Mouse (Mus musculus): ENCODE data around the gene Gigyf1. TPM values are rescaled to one million over a fixed set of nuclear protein-coding genes. Genes with fewer than 3 reads are reported as not detected.

Gigyf1 gene
- polyA plus RNA-seq, 1 experiment from 2014 or later = 11.9 TPM

DNA sequence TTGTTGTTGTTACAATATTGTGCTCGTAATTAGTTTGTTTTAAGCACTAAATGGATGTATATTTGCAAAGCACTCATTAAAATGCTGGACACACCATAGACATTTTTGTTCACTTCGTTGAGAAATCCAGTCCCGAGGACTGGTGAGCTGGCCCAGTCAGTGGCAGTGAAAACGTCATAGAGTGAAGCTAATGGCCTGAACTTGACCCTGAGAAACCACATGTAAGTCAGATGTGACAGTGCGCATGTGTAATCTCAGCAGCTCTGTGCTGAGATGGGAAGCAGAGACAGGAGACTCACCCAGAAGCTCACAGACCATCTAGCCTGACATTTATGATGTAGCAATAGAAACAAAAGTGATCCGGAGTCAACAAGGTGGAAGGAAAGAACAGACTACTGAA is 26.6 kb downstream of the Gigyf1 start:
- Histone ChIP-seq H3K4me1 (ENCODE audit: insufficient read depth, low read length) (no peaks in the 10 kb centered on the region), H3K9ac (replicated peaks; ENCODE audit: low read length) (no peak overlapping the region), H3K27ac (ENCODE audit: low read length) (no peak overlapping the region), H3K9me3 (ENCODE audit: low read length) (no peaks in the 10 kb centered on the region), H3K4me3 (ENCODE audit: low read length) (no peak overlapping the region), H3K36me3 (ENCODE audit: insufficient read depth, low read length) (no peaks in the 10 kb centered on the region), H3K27me3 (ENCODE audit: insufficient read depth, low read length) (no peaks in the 10 kb centered on the region), H3K4me2 (replicated peaks; ENCODE audit: low read depth, low read length) (no peak overlapping the region)
- ATAC-seq (ENCODE audit: low FRiP score, low TSS enrichment) = no peak
- WGBS = 55% methylated on average over 6 of the region's 6 CpGs

GRCm38 (mm10) chr5:137545596-137545995 is 27.2 kb downstream of the Gigyf1 start:
- Histone ChIP-seq H3K9ac (replicated peaks; ENCODE audit: low read length) (no peak overlapping the region), H3K4me2 (replicated peaks; ENCODE audit: low read depth, low read length) (no peak overlapping the region), H3K4me3 (ENCODE audit: low read length) (no peak overlapping the region), H3K36me3 (ENCODE audit: insufficient read depth, low read length) (no peaks in the 10 kb centered on the region), H3K4me1 (ENCODE audit: insufficient read depth, low read length) (no peaks in the 10 kb centered on the region), H3K9me3 (ENCODE audit: low read length) (no peaks in the 10 kb centered on the region), H3K27me3 (ENCODE audit: insufficient read depth, low read length) (no peaks in the 10 kb centered on the region), H3K27ac (ENCODE audit: low read length) (no peak overlapping the region)
- no peak for ATAC-seq (ENCODE audit: low FRiP score, low TSS enrichment)
- 75% methylated on average over 4 of the region's 4 CpGs for WGBS

DNA sequence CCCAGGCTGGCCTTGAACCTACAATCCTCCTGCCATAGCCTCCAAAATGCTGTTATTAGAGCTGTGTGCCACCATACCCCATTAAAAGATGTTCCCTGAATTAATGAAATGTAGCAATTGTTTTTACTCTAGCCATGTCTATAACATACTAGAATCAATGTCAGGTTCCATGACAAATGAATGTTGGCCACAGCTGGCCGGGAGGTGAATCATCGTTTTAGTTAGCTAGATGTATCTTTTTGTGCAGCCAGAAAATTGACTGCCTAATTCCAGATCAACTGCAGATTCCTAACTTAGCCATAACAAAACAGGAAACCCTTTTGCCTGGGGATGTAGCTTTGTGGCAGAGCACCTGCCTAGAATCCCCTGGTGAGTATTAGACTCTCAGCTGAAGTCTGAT is 31.5 kb downstream of the Gigyf1 start:
- peaks cover 4% of the 10 kb centered on the region; the same call in 1 of the 2 replicates for H3K4me1 ChIP-seq (ENCODE audit: insufficient read depth, low read length)
- H3K36me3 ChIP-seq (ENCODE audit: insufficient read depth, low read length) = no peaks in the 10 kb centered on the region
- no peak overlapping the region for H3K4me2 ChIP-seq (replicated peaks; ENCODE audit: low read depth, low read length)
- H3K9me3 ChIP-seq (ENCODE audit: low read length) = no peaks in the 10 kb centered on the region
- 78% methylated on average over 2 of the region's 2 CpGs for WGBS
- H3K9ac ChIP-seq (replicated peaks; ENCODE audit: low read length) = no peak overlapping the region
- no peak for ATAC-seq (ENCODE audit: low FRiP score, low TSS enrichment)
- no peak overlapping the region for H3K27ac ChIP-seq (ENCODE audit: low read length)
- peaks cover 9% of the 10 kb centered on the region for H3K27me3 ChIP-seq (ENCODE audit: insufficient read depth, low read length)
- H3K4me3 ChIP-seq (ENCODE audit: low read length) = no peak overlapping the region

GRCm38 (mm10) chr5:137551119-137551518 is 32.8 kb downstream of the Gigyf1 start:
- H3K9me3 ChIP-seq (ENCODE audit: low read length) = no peaks in the 10 kb centered on the region
- peaks cover 4% of the 10 kb centered on the region; the same call in 1 of the 2 replicates for H3K4me1 ChIP-seq (ENCODE audit: insufficient read depth, low read length)
- no peak overlapping the region for H3K27ac ChIP-seq (ENCODE audit: low read length)
- H3K4me3 ChIP-seq (ENCODE audit: low read length) = no peak overlapping the region
- ATAC-seq (ENCODE audit: low FRiP score, low TSS enrichment) = no peak
- peaks cover 9% of the 10 kb centered on the region for H3K27me3 ChIP-seq (ENCODE audit: insufficient read depth, low read length)
- H3K4me2 ChIP-seq (replicated peaks; ENCODE audit: low read depth, low read length) = no peak overlapping the region
- H3K9ac ChIP-seq (replicated peaks; ENCODE audit: low read length) = no peak overlapping the region
- WGBS = 74% methylated on average over 5 of the region's 5 CpGs
- no peaks in the 10 kb centered on the region for H3K36me3 ChIP-seq (ENCODE audit: insufficient read depth, low read length)

DNA sequence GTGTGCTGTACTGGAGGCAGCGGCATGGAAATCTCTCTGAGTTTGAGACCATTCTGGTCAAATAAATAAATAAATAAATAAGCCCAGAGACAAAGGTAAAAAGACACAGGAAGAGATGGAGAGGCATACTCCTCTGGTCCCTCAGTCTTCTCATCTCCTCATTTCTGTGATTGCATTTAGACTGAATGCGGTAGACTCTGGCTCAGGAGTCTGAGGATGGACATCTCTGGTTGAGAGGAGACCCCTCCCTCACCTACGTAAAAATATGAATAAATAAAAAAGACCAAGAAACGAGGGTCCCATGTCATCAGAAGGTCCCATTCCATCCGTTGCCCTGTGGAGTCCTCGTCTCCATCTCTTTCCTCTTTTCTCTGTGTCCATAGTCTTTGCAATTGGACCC is 34.7 kb downstream of the Gigyf1 start:
- no peaks in the 10 kb centered on the region for H3K9me3 ChIP-seq (ENCODE audit: low read length)

GRCm38 (mm10) chr5:137553411-137553837 is 35.1 kb downstream of the Gigyf1 start, which contains the start of gene Actl6b:
Actl6b (plus strand) TSS chr5:137553517.
- H3K27ac ChIP-seq (ENCODE audit: low read length) = no peak within 1 kb of the TSS
- 1% methylated on average over 37 of the region's 37 CpGs for WGBS
- peaks cover 4% of the 10 kb centered on the region; the same call in 1 of the 2 replicates for H3K4me1 ChIP-seq (ENCODE audit: insufficient read depth, low read length)
- peak within 1 kb of the TSS; percentile 23 for H3K4me3 ChIP-seq (ENCODE audit: low read length)
- peak within 1 kb of the TSS; percentile 46 for H3K4me2 ChIP-seq (replicated peaks; ENCODE audit: low read depth, low read length)
- peak; percentile 82 for ATAC-seq (ENCODE audit: low FRiP score, low TSS enrichment)
- H3K9ac ChIP-seq (replicated peaks; ENCODE audit: low read length) = no peak within 1 kb of the TSS
- no peaks in the 10 kb centered on the region for H3K36me3 ChIP-seq (ENCODE audit: insufficient read depth, low read length)
- H3K9me3 ChIP-seq (ENCODE audit: low read length) = no peaks in the 10 kb centered on the region
- peaks cover 9% of the 10 kb centered on the region for H3K27me3 ChIP-seq (ENCODE audit: insufficient read depth, low read length)

More for the DNA sequence above, 34.7 kb downstream of the Gigyf1 start:
- peaks cover 9% of the 10 kb centered on the region for H3K27me3 ChIP-seq (ENCODE audit: insufficient read depth, low read length)
- peak overlapping the region; percentile 46 for H3K4me2 ChIP-seq (replicated peaks; ENCODE audit: low read depth, low read length)
- H3K4me3 ChIP-seq (ENCODE audit: low read length) = peak overlapping the region; percentile 23
- no peak for ATAC-seq (ENCODE audit: low FRiP score, low TSS enrichment)
- H3K9ac ChIP-seq (replicated peaks; ENCODE audit: low read length) = no peak overlapping the region
- H3K4me1 ChIP-seq (ENCODE audit: insufficient read depth, low read length) = peaks cover 4% of the 10 kb centered on the region; the same call in 1 of the 2 replicates
- no peak overlapping the region for H3K27ac ChIP-seq (ENCODE audit: low read length)
- WGBS = 25% methylated on average over 6 of the region's 6 CpGs
- H3K36me3 ChIP-seq (ENCODE audit: insufficient read depth, low read length) = no peaks in the 10 kb centered on the region

DNA sequence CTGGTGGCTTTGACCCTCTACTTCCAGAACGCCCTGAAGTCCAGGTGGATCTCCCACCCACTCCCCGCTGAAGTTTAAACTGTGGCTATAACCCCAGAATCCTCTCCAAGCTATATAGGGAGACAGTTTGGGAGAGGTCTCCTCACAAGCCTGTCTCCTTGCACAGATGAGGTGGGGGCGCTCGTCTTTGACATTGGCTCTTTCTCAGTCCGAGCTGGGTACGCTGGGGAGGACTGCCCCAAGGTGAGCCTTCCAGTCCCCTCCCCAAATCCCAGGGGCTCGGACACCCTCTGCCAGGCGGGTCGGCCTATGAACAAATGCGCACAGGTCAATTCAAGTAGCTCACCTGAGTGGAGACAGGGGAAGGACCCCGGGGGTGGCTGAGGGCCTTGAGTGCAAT is 35.5 kb downstream of the Gigyf1 start:
- Histone ChIP-seq H3K9ac (replicated peaks; ENCODE audit: low read length) (no peak overlapping the region), H3K27me3 (ENCODE audit: insufficient read depth, low read length) (peaks cover 9% of the 10 kb centered on the region), H3K9me3 (ENCODE audit: low read length) (no peaks in the 10 kb centered on the region), H3K4me3 (ENCODE audit: low read length) (no peak overlapping the region; the same call in 1 of the 2 replicates), H3K4me1 (ENCODE audit: insufficient read depth, low read length) (peaks cover 4% of the 10 kb centered on the region; the same call in 1 of the 2 replicates), H3K36me3 (ENCODE audit: insufficient read depth, low read length) (no peaks in the 10 kb centered on the region), H3K27ac (ENCODE audit: low read length) (no peak overlapping the region), H3K4me2 (replicated peaks; ENCODE audit: low read depth, low read length) (no peak overlapping the region)
- peak; percentile 27; the same call in 1 of the 2 replicates for ATAC-seq (ENCODE audit: low FRiP score, low TSS enrichment)
- 49% methylated on average over 11 of the region's 11 CpGs for WGBS

DNA sequence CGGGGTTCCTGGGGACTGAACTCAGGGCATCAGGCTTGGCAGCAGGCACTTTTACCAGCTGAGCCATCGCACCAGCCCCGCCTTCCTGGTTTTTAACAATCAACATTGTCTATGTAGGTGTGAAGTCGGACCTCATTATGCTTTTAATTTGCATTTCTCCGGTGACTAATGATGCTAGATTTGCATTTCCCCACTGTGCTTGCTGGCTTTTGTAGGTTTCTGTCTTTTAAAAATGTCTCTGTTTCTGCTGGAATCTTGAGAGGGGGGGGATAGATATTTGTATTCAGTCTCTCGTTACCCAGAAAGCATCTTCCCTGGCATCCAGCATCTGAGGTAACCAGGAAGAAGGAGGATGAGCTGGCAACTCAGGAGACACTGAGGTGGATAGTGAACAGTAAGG is 43.2 kb downstream of the Gigyf1 start:
- Histone ChIP-seq H3K4me2 (replicated peaks; ENCODE audit: low read depth, low read length) (no peak overlapping the region), H3K9ac (replicated peaks; ENCODE audit: low read length) (no peak overlapping the region), H3K9me3 (ENCODE audit: low read length) (no peaks in the 10 kb centered on the region), H3K27ac (ENCODE audit: low read length) (no peak overlapping the region), H3K4me1 (ENCODE audit: insufficient read depth, low read length) (no peaks in the 10 kb centered on the region), H3K4me3 (ENCODE audit: low read length) (no peak overlapping the region), H3K36me3 (ENCODE audit: insufficient read depth, low read length) (no peaks in the 10 kb centered on the region), H3K27me3 (ENCODE audit: insufficient read depth, low read length) (no peaks in the 10 kb centered on the region)
- 68% methylated on average over 6 of the region's 6 CpGs for WGBS
- no peak for ATAC-seq (ENCODE audit: low FRiP score, low TSS enrichment)

DNA sequence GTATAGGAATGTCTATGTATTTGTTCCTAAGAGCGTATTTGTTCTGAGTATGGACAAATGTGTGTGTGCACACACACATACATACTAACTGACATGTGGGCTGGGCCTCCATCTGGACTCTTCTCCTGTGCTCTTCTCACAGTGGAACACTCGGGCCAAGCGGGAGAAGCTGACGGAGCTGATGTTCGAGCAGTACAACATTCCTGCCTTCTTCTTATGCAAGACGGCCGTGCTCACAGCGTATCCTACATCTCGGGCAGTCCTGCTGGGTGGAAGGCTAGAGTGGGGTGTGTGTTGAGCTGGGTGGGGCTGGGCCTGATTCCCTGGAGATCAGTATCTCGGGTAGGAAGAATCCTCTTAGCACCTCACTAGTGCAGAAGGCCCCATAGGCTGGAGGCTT is 44.6 kb downstream of the Gigyf1 start:
- Histone ChIP-seq H3K27me3 (ENCODE audit: insufficient read depth, low read length) (no peaks in the 10 kb centered on the region), H3K4me2 (replicated peaks; ENCODE audit: low read depth, low read length) (no peak overlapping the region), H3K4me3 (ENCODE audit: low read length) (no peak overlapping the region), H3K9ac (replicated peaks; ENCODE audit: low read length) (no peak overlapping the region), H3K27ac (ENCODE audit: low read length) (no peak overlapping the region), H3K9me3 (ENCODE audit: low read length) (no peaks in the 10 kb centered on the region), H3K4me1 (ENCODE audit: insufficient read depth, low read length) (no peaks in the 10 kb centered on the region), H3K36me3 (ENCODE audit: insufficient read depth, low read length) (no peaks in the 10 kb centered on the region)
- 75% methylated on average over 10 of the region's 10 CpGs for WGBS
- no peak for ATAC-seq (ENCODE audit: low FRiP score, low TSS enrichment)

GRCm38 (mm10) chr5:137565744-137566143 is 47.4 kb downstream of the Gigyf1 start:
- ATAC-seq (ENCODE audit: low FRiP score, low TSS enrichment) = no peak
- no peak overlapping the region for H3K4me3 ChIP-seq (ENCODE audit: low read length)
- WGBS = 79% methylated on average over 6 of the region's 6 CpGs
- H3K9ac ChIP-seq (replicated peaks; ENCODE audit: low read length) = no peak overlapping the region
- H3K9me3 ChIP-seq (ENCODE audit: low read length) = no peaks in the 10 kb centered on the region
- H3K4me2 ChIP-seq (replicated peaks; ENCODE audit: low read depth, low read length) = no peak overlapping the region
- no peaks in the 10 kb centered on the region for H3K4me1 ChIP-seq (ENCODE audit: insufficient read depth, low read length)
- H3K27ac ChIP-seq (ENCODE audit: low read length) = no peak overlapping the region
- H3K36me3 ChIP-seq (ENCODE audit: insufficient read depth, low read length) = no peaks in the 10 kb centered on the region
- H3K27me3 ChIP-seq (ENCODE audit: insufficient read depth, low read length) = no peaks in the 10 kb centered on the region
